Mouse (Mus musculus) testis, adult 2 months (tissue): ENCODE data around the gene Pxdc1. TPM values are rescaled to one million over a fixed set of nuclear protein-coding genes. Genes with fewer than 3 reads are reported as not detected.

ENCODE experiments used
- H3K27ac ChIP-seq: fragments of 200-500 bp; 2 replicates; pipeline ENCODE4 v1.5.1; 2012; ENCODE audit warnings: low read depth, low read length; ENCODE audit not compliant: control insufficient read depth, insufficient read depth
- H3K27me3 ChIP-seq: fragments of 200-500 bp; 2 replicates; pipeline ENCODE4 v1.6.1; 2012; ENCODE audit warnings: mild to moderate bottlenecking, low read length, moderate library complexity; ENCODE audit not compliant: control insufficient read depth, insufficient read depth
- H3K36me3 ChIP-seq: fragments of 200-500 bp; 2 replicates; pipeline ENCODE4 v1.6.1; 2012; ENCODE audit warnings: mild to moderate bottlenecking, low read length; ENCODE audit not compliant: control insufficient read depth, insufficient read depth
- H3K4me1 ChIP-seq: fragments of 200-500 bp; 2 replicates; pipeline ENCODE4 v1.6.1; 2012; ENCODE audit warnings: low read length; ENCODE audit not compliant: control insufficient read depth, insufficient read depth
- H3K4me3 ChIP-seq: fragments of 200-500 bp; 2 replicates; pipeline ENCODE4 v1.5.1; 2012; ENCODE audit warnings: low read depth, mild to moderate bottlenecking, low read length, moderate library complexity, mixed read lengths; ENCODE audit not compliant: control insufficient read depth
- CTCF ChIP-seq: fragments of 200-500 bp; IDR thresholded peaks from 2 replicates; pipeline ENCODE4 v1.5.1; 2012; ENCODE audit warnings: low read depth, mild to moderate bottlenecking, inconsistent platforms, low read length, moderate library complexity; ENCODE audit not compliant: control insufficient read depth, insufficient read depth, insufficient replicate concordance
- POLR2A ChIP-seq: fragments of 200-500 bp; IDR thresholded peaks from 2 replicates; pipeline ENCODE4 v1.6.1; 2012; ENCODE audit warnings: low read depth, mild to moderate bottlenecking, inconsistent platforms, low read length, moderate library complexity; ENCODE audit not compliant: control insufficient read depth
- polyA plus RNA-seq: library from polyadenylated mRNA; depleted of rRNA; stranded (reverse); fragments of >200 nt; gene quantifications from 2 replicates; pipeline ENCODE4 v1.2.3, GENCODE M21; 2012

The Pxdc1 gene
- polyA plus RNA-seq, 1 experiment: 10.7 TPM

GRCm38 (mm10) chr13:34642941-34643875 lies 10.1 kb downstream of the Pxdc1 start:
- H3K36me3 ChIP-seq: no peaks in the 10 kb centered on the region
- TF ChIP-seq POLR2A (no peak), CTCF (peak; percentile 39; the same call in 1 of the 2 replicates)
- H3K27me3 ChIP-seq: no peaks in the 10 kb centered on the region
- no peak overlapping the region for H3K4me3 ChIP-seq
- H3K4me1 ChIP-seq: peaks cover 2% of the 10 kb centered on the region; the same call in 1 of the 2 replicates
- H3K27ac ChIP-seq: no peak overlapping the region

GRCm38 (mm10) chr13:34641066-34641465 lies 12.2 kb downstream of the Pxdc1 start:
- H3K4me3 ChIP-seq: no peak overlapping the region

GRCm38 (mm10) chr13:34635978-34636377 lies 17.3 kb downstream of the Pxdc1 start:
- TF ChIP-seq CTCF: no peak
- no peak for TF ChIP-seq POLR2A
- H3K27ac ChIP-seq: no peak overlapping the region
- H3K36me3 ChIP-seq: no peaks in the 10 kb centered on the region
- no peak overlapping the region for H3K4me3 ChIP-seq
- H3K27me3 ChIP-seq: no peaks in the 10 kb centered on the region
- H3K4me1 ChIP-seq: no peaks in the 10 kb centered on the region

More at GRCm38 (mm10) chr13:34641066-34641465, 12.2 kb downstream of the Pxdc1 start:
- H3K27me3 ChIP-seq: no peaks in the 10 kb centered on the region
- H3K27ac ChIP-seq: no peak overlapping the region
- no peak for TF ChIP-seq CTCF
- H3K36me3 ChIP-seq: no peaks in the 10 kb centered on the region
- peaks cover 2% of the 10 kb centered on the region; the same call in 1 of the 2 replicates for H3K4me1 ChIP-seq

GRCm38 (mm10) chr13:34630319-34630718 lies 23.0 kb downstream of the Pxdc1 start:
- Histone ChIP-seq H3K4me3 (no peak overlapping the region), H3K27me3 (no peaks in the 10 kb centered on the region), H3K36me3 (no peaks in the 10 kb centered on the region), H3K27ac (no peak overlapping the region), H3K4me1 (no peaks in the 10 kb centered on the region)
- no peak for TF ChIP-seq CTCF
- TF ChIP-seq POLR2A: no peak

GRCm38 (mm10) chr13:34629741-34630140 lies 23.5 kb downstream of the Pxdc1 start:
- H3K4me1 ChIP-seq: no peaks in the 10 kb centered on the region
- H3K27ac ChIP-seq: no peak overlapping the region
- H3K27me3 ChIP-seq: no peaks in the 10 kb centered on the region
- no peak for TF ChIP-seq CTCF
- no peak overlapping the region for H3K4me3 ChIP-seq
- H3K36me3 ChIP-seq: no peaks in the 10 kb centered on the region

GRCm38 (mm10) chr13:34627446-34627845 lies 25.8 kb downstream of the Pxdc1 start:
- Histone ChIP-seq H3K4me1 (no peaks in the 10 kb centered on the region), H3K4me3 (no peak overlapping the region), H3K36me3 (no peaks in the 10 kb centered on the region), H3K27me3 (no peaks in the 10 kb centered on the region), H3K27ac (no peak overlapping the region)
- no peak for TF ChIP-seq POLR2A
- no peak for TF ChIP-seq CTCF

- Histone ChIP-seq H3K27me3 (no peaks in the 10 kb centered on the region), H3K4me3 (no peak overlapping the region), H3K36me3 (no peaks in the 10 kb centered on the region), H3K4me1 (no peaks in the 10 kb centered on the region), H3K27ac (no peak overlapping the region)
- TF ChIP-seq POLR2A (no peak), CTCF (no peak)
These were observed 28.9 kb downstream of the Pxdc1 start for GRCm38 (mm10) chr13:34624414-34624813.
